Mouse (Mus musculus) right cerebral cortex, postnatal 4 days (tissue): ENCODE results near the gene Pcbd2.
"Not testable (repeated sequence)": the region's sequence is repeated elsewhere in the genome, so short reads cannot be mapped to it uniquely, and the experiment has no call there.

Experiments
- DNase-seq: peaks from one replicate; pipeline ENCODE4 v3.0.0-alpha.2; 2022

Gene Pcbd2

DNA sequence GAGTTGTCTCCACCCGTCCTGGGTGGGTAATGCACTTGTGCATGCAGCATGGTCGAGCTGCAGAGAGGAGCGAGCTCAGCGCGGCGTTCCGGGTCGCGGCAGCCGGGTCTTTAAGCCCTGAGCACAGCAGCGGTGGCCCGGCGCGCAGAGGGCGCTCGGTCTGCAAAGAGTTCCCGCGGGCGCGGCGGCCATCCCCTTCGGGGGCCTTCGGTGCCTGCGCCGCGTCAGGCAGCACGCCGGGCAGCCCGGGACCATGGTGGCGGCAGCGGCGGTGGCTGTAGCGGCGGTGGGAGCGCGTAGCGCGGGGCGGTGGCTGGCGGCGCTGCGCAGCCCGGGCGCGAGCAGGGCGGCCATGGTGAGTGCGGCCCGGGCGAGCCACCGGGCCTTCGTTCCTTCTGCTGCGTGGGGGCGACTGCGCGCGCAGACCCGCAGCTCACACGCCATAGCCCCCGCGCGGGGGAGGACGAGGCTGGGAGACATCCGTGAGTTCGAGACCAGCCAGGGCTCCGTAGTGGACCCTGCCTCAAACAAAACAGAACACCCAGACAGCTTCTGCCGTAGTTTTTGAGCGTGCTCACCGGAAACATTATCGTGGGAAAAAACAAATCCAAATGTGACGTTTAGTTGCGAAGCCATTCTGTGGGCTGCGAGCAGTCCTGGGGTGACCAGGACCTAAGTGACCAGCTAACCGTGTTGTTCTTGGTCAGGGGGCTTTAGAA, at the start of gene Pcbd2:
Gene Pcbd2, plus strand, starts transcription at position 249 of the 719 bp plus-strand sequence.
- peak; percentile 82 for DNase-seq

DNA sequence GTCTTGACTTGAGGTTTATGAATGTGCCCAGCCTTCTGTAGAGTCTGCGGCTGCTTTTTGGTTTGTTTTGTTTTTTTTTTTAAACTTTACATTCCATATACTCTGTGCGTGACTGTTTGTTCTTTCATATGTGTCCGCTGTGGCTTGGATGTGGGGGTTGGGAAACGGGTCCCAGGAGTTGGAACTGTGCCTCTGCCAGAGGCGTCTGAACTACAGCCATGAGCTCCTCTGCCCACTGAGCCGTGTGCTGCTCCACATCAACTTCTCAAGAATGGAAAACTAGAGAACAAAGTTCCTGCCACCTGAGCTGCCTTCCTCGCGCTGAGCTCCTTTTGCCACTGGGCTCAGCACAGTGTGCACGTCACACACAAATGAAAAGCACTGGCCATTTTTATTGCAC, 45.0 kb upstream of the Pcbd2 start:
- no peak for DNase-seq

DNA sequence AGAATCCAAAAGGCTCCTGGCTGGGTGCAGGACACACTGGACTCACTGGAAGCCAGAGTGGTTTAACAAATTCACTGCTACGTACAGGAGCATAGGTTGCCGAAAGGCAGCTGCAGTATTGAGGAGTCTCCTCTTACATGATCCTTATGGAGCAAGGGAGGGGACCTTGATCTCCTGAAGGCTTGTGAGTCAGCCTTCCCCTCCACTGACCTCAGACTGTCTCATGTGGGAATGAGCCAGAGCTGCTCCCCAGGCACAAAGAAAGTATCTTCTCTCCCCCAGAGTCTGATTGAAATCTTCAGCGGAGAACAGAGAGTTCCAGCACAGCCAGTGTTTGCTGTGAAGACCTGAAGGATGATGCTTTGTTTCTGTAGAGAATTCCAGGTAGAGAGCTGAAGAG, 43.6 kb upstream of the Pcbd2 start:
- DNase-seq: no peak

DNA sequence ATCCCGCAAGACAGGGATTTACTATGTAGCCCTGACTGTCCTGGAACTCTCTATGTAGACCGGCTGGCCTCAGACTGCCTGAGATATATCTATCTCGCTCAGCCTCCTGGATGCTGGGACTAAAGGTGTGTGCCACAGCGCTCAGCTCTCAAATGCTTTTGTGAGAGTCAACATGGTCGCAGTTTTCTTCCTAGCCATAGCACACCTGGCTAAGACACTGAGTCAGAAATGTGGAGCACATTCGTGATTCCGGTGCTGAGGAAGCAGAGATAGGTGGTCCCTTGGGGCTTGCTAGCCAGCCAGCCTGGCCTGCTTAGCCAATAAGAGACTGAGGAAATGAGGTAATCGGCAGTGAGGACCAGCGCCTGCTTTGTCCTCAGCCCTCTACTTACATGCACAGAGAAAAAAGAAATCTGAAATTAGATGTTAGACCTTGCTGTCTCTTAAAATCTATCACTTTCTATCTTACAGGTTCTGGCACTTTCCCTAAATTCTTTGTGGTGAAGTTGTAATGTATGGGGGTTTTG, 41.0 kb upstream of the Pcbd2 start:
- DNase-seq: no peak

DNA sequence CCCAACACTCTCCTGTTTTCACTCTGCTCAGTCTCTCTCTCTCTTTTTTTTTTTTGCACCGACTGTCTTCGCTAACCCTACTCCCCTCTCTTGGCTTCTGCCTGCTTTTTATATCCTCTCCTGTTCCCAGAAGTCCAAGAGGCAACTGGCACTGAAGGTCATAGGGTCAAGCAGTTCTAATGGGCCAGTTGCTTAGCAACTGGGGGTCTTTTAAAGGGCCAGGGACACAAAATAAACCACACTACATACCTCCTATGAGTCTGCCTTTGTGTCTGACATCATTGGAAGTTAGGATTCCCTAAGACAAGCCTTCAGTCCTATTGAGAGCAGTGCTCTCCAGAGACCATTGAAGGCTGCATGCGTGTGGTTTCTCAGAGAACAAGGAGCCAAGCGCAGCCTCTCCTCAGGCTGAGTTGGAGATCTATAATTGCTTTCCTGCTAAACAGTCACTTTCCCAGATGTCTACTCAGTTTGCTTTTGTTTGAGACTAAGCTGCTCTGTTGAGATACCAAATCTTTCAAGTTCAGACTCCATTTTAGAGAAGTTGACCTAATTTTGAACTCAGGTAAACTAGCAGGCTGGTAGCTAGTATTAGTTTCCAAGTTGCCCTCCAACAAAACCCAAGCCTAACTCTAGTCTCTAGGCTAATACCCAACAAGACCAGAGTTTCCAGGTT, 39.1 kb upstream of the Pcbd2 start:
- DNase-seq: no peak

DNA sequence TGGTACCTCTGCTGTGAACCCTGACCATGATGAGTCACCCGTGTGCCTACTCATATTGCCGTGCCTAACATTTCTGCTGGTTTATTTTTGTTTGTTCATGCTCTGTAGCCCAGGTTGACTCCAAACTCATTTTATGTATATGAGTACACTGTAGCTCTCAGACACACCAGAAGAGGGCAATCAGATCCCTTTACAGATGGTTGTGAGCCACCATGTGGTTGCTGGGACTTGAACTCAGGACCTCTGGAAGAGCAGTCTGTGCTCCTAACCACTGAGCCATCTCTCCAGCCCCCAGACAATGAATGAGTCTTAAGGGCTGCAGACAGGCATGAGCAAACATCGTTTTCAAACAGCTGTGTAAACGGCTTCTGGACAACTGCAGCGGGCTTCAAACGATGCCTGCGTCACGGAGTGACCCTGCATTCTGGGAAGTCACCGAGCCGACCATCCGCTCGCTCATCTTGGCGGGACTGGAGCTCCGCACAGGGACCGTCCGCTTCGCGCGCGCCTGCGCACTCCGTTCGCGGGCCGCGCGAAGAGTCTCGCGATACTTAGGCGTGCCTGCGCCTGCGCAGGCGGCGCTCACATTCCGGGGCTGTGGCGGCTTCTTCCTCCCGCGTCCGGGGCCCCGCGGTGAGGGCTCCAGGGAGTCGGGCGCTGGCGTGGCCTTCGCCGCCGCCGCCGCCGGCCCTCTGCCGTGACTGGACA, 34.5 kb upstream of the Pcbd2 start, which contains the start of gene B230219D22Rik:
Gene B230219D22Rik, plus strand, starts transcription at position 590 of the 708 bp plus-strand sequence.
- DNase-seq: peak; percentile 91

DNA sequence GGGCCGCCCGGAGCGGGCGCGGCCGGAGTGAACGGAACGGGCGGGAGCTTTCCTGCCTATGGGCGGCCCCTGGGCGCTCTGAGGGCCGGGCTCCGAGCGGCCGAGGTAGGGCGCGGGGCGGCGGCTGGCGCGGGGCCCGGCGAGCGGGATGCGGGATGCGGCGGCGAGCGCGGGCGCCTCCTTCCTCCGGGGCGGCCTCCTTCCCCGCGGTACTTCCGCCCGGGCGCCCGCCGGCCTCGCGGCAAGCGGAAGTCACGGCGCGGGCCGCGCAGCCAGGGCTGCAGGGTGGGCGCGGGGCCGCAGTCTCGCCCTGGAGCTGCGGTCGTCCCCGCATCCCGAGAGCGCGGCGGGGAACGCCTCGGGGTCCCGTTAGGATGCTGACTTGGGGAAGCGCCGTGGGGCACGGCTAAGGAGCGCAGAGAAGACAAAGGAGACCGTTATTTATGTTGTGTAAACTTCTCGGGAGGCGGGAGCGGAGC, 33.9 kb upstream of the Pcbd2 start:
- DNase-seq: no peak

DNA sequence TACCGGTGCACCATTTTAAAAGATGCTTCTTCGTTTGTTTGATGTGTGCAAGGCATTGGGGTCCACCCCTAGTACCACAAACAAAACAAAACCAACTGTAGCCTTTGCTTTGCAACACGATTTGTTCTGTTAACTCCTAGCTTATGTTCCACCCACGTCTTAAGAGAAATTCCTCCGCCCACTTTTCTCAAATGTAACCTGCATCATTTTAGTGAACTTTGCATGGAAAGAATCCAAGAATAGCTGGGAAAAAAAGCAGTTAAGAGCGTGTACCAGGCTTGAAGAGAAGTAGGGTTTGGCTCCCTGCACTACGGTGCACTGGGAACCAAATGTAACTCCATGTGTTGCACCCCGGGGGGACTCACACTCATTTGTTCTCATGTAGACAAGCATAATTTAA, 33.1 kb upstream of the Pcbd2 start:
- DNase-seq: no peak

DNA sequence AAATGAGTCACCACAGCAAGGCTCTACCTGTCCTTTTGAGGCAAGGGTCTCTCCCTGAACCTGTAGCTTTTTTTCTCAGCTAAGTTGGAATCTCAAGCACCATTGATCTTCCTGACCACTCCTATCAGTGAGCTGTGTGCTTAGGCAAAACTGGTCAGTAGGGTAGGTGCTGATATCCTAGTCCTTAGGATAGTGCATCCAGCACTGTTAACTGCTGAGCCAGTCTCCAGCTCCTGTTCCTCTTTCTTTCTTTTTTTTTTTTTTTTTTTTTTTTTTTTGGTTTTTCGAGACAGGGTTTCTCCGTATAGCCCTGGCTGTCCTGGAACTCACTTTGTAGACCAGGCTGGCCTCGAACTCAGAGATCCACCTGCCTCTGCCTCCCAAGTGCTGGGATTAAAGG, 31.2 kb upstream of the Pcbd2 start:
- DNase-seq: not testable (repeated sequence)

DNA sequence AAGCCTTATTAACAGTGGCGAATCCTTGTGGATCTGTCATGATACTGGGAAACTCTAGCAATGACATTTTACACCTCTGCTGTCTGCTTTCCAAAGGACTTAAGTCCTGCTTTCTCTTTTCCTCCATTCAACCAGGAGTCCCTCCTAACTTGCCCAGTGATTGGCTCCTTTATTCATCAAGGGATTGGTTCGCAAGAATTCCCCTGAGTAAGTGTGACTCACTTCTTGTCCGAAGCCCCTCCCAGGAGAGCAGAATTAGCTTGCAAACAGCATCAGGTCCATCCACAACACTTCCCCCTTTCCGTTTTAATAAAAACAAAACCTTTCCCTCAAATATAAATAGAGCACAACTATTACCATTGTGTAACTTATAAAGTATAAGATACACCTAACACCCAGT, 22.9 kb upstream of the Pcbd2 start:
- DNase-seq: no peak

DNA sequence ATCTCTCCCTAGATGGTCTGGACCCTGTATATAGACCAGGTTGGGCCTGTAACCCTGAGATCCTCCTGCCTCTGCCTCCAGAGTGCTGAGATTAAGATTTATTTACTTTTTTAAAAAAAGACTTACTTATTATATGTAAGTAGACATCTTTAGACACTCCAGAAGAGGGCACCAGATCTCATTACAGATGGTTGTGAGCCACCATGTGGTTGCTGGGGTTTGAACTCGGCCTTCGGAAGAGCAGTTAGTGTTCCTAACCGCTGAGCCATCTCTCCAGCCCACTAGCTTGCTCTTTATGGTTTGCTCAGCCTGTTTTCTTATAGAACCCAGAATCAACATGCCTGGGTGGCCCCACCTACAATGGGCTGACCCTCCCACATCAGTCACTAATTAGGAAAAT, 14.3 kb upstream of the Pcbd2 start:
- no peak for DNase-seq

DNA sequence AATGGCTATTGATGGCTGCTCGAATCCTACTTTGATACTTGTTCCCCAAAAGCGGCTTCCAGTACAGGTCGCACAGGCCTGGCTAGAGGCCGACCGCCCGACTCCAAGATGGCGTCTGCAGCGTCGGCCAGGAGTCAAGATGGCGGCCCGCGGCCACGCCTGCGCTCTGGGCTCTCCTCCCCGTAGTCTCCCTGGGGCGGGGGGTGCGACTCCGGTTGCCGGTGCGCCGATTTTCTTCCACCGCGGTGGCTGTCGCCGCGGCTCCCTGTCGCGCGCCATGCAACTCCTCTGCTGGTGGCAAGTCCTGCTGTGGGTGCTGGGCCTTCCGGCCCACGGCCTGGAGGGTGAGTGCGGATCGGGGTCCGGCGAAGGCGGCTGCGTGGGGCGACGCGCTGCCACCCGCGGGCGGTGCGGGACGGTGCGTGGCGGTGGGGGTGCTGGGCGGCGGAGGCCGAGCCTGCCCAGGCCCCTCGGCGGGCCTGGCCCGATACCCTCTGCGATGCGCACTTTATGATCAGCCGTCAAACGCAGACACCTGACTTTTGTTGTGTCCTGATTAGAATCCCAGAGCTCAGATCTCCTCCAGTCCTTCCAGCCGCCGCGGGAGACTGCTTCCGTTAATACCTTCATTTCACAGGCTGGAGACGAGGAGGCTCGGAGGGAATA, 12.5 kb upstream of the Pcbd2 start, which contains the start of gene Txndc15:
Gene Txndc15, plus strand, starts transcription at position 150 of the 666 bp plus-strand sequence.
- peak; percentile 89 for DNase-seq

DNA sequence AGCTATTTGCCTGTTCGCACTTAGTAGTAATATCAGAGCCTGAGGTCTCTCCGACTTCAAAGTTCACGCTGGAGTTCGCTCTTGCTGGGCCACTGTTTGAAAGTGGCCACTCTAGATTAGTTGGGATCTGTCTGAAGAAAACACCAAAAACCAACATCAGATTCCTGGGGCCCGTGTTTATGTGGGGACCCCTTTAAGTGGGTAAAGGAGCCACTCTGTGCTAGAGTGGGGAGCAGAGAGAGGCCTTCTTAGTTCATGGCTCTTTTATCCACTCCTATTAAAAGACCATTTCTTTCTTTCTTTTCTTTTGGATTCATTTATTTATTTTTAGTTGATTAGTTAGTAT, 12.0 kb upstream of the Pcbd2 start:
- no peak for DNase-seq

DNA sequence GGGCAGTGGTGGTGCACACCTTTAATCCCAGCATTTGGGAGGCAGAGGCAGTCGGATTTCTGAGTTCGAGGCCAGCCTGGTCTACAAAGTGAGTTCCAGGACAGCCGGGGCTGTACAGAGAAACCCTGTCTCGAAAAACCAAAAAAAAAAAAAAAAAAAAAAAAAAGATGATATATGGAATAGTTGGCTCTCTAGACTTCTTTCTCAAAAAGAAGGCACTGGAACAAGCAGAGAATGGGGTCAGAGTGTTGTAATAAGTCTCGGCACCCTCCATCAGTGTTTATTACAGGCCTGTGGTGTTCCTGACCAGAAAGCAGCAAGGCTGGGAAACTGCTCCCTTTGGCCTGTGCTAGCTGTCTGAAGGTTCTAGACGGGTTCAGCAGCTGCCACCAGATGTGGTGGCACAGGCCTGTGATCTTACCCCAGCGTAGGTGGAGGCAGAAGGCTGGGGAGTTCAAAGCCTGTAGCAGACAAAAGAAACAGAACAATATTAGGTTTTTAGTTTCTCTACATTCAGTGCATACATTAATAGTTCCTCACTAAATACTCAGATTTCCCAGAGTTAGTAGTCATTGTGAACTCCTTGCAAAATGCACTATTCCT, 11.2 kb upstream of the Pcbd2 start:
- no peak for DNase-seq

DNA sequence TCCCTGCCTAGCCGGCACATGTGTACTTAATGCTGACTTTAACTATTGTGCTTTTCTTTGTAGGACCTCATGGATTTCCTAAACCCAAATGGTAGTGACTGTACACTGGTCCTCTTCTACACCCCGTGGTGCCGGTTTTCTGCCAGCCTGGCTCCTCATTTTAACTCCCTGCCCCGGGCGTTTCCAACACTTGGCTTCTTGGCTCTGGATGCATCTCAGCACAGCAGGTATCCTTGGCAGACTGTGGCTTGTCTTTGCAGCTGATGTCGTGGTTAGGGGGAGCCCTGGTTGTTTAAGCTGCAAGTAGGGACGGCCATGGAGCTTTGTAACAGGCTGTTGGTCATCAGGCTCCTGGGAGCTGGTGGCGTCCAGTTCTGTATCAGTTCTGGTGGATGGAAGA, 5.7 kb upstream of the Pcbd2 start:
- DNase-seq: no peak

DNA sequence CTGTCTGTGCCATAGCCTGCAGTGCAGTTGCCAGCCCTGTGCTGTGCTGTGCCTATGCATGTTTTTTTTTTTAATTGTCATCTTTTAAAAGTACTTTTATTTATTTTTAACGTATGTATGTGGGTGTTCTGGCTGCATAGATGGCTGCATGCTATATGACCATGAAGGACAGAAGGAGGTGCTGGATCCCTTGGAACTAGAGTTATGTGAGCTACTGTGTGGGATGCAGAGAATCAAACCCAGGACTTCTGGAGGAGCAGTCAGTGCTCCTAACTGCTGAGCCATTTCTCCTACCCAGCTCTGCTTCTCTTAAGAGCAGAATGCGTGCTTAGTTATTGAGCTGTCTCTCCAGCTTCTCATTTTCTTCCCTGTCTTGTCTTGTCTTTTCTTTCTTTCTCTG, 5.2 kb upstream of the Pcbd2 start:
- DNase-seq: no peak

DNA sequence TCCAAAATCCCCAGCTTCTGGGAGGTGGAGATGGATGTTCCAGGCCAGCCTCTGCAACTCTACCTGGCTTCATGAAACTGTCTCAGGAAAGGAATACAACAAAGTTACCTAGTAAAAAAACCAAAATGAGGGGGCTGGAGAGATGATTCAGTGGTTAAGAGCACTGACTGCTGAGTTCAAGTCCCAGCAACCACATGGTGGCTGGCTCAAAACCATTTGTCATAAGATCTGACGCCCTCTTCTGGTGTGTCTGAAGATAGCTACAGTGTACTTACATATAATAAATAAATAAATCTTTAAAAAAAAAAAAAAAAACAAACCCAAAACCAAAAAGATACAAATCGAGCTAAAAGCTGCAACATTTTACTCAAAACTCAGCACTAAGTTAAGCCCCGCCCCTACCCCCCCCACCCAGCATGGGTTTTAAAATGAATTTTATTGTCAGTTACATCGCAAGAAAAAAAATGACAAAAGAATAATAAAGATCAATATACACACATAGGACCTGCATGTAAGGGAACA, 509 bp upstream of the Pcbd2 start:
- DNase-seq: no peak

DNA sequence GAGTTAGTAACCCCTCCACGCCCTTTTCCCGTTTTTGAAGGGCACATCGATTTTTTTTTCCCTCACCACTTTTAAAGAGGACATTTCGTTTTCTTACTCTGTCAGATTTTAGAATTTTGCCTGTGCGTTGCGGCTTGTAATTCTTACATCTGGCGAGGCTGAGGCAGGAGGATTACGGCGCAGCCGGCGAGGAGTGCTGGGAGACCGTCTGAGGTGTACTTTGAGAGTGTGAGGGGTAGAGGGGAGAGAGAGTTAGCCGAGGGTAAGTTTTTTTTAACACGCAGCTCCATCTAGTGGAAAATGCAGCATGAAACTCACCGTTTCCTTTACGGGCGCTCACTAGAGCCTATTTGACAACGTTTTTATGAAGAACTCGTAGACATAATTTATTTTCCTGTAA, 671 bp downstream of the Pcbd2 start:
- DNase-seq: peak; percentile 43

DNA sequence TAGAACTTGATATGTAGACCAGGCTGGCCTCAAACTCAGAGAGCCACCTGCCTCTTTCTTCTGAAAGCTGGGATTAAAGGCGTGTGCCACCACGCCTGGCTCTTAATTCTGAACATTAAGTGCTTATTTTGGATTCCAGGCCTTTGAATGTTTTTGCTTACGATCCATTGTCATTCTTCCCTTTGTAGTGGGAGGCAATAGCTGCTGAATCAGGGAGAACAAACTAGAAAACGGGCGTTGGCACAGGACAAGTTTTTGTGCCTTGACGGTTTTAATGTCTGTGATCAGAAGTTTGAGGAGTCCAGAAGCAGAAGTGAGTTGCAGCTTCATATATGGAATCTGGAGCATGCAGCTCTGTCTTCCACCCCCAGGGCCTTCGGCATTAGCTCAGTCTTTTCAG, 3.5 kb downstream of the Pcbd2 start:
- no peak for DNase-seq

DNA sequence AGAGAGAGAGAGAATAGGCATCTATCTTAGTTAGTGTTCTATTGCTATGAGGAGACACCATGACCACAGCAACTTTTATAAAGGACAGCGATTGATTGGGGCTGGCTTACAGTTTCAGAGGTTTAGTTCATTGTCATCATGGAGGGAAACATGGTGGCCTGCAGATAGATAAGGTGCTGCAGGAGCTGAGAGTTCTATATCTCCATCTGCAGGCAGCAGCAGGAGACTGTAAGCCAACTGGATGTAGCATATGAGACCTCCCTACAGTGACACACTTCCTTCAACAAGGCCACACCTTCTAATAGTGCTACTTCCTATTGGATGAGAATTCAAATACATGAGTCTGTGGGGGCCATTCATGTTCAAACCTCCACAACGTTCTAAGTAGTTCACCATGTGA, 5.0 kb downstream of the Pcbd2 start:
- DNase-seq: no peak

DNA sequence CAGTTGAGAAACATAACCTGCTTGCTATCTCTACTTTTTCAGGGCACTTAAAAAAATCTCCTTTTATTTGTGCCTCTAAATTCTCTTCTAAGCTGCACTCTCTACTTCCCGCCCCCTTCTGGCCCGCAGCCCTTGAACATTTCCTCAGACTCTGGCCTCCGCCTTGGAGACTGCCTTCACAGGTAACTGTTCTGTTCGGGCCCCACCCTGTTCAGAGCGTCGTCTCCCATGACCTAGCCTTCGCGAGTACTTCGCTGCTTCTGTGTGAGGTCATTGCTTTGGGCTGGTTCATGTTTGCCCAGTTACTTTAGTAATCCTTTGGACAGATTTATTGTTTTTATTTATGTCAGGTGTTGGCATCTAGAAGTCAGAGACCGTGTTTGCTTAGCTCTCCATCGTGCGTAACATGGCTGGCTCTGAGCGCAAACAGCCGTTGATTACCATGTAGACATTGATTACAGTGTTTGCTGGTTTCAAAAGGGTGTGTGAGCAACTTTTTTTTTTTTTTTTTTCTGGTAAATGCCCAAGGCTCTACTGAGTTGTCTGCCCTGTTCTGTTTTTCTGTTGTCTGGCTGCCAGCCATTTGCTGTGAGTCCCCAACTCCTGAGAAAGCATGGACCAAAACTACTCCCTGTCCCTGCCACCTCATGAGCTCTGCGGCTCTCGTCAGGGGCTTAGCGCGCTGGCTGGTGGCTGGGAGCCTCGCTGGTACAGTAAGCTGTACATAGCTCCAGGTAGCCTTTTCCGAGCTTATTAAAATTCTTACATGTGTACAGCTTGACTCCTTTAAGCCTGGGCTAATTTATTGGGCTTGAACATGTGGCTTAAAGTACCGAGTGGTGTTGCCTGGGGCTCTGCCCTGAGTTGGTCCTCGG, 6.7 kb downstream of the Pcbd2 start:
- no peak for DNase-seq
